Mouse (Mus musculus): ENCODE data around the gene Rbfox2. TPM values are rescaled to one million over a fixed set of nuclear protein-coding genes. Genes with fewer than 3 reads are reported as not detected.
A peak's percentile ranks its signal among the peaks of the same experiment; 100 is the strongest.

Gene Rbfox2
- polyA plus RNA-seq, 1 experiment from 2014 or later, result 54.6 TPM

GRCm38 (mm10) chr15:77141711-77142110 is 165.1 kb downstream of the Rbfox2 start:
- Histone ChIP-seq H3K4me3 (no peak overlapping the region), H3K27me3 (no peaks in the 10 kb centered on the region), H3K4me2 (no peak overlapping the region), H3K36me3 (no peaks in the 10 kb centered on the region), H3K9me3 (replicated peaks) (no peaks in the 10 kb centered on the region), H3K27ac (peak overlapping the region; percentile 21; the same call in 1 of the 2 replicates), H3K4me1 (replicated peaks) (peaks cover 50% of the 10 kb centered on the region), H3K9ac (no peak overlapping the region)
- WGBS, result 54% methylated on average over 4 of the region's 4 CpGs
- ATAC-seq (replicated peaks; ENCODE audit: insufficient number of reproducible peaks, insufficient read depth, low FRiP score, low read depth), result no peak

GRCm38 (mm10) chr15:77138282-77138681 is 168.5 kb downstream of the Rbfox2 start:
- no peak overlapping the region for H3K4me3 ChIP-seq
- no peak overlapping the region for H3K4me2 ChIP-seq
- no peaks in the 10 kb centered on the region for H3K27me3 ChIP-seq
- H3K9ac ChIP-seq, result no peak overlapping the region
- no peak for ATAC-seq (replicated peaks; ENCODE audit: insufficient number of reproducible peaks, insufficient read depth, low FRiP score, low read depth)
- no peaks in the 10 kb centered on the region for H3K9me3 ChIP-seq (replicated peaks)
- H3K27ac ChIP-seq, result no peak overlapping the region; the same call in 1 of the 2 replicates
- WGBS, result 64% methylated on average over 5 of the region's 5 CpGs
- 0 out of 2 replicates have a peak, but pooled peaks cover 11% of the 10 kb centered on the region for H3K36me3 ChIP-seq
- H3K4me1 ChIP-seq (replicated peaks), result peaks cover 30% of the 10 kb centered on the region

- Histone ChIP-seq H3K36me3 (peaks cover 38% of the 10 kb centered on the region), H3K9me3 (replicated peaks) (no peaks in the 10 kb centered on the region), H3K27ac (no peak overlapping the region), H3K4me3 (no peak overlapping the region), H3K4me2 (no peak overlapping the region), H3K9ac (no peak overlapping the region), H3K4me1 (replicated peaks) (peaks cover 8% of the 10 kb centered on the region), H3K27me3 (no peaks in the 10 kb centered on the region)
- WGBS, result 97% methylated on average over 10 of the region's 10 CpGs
- ATAC-seq (replicated peaks; ENCODE audit: insufficient number of reproducible peaks, insufficient read depth, low FRiP score, low read depth), result no peak
These were observed 172.3 kb downstream of the Rbfox2 start for GRCm38 (mm10) chr15:77134483-77134882.

- peaks cover 47% of the 10 kb centered on the region for H3K36me3 ChIP-seq
- no peak overlapping the region for H3K4me3 ChIP-seq
- H3K9ac ChIP-seq, result no peak overlapping the region
- H3K4me2 ChIP-seq, result no peak overlapping the region
- no peaks in the 10 kb centered on the region for H3K9me3 ChIP-seq (replicated peaks)
- H3K27me3 ChIP-seq, result no peaks in the 10 kb centered on the region
- H3K4me1 ChIP-seq (replicated peaks), result peaks cover 3% of the 10 kb centered on the region
- WGBS, result 80% methylated on average over 8 of the region's 8 CpGs
- no peak overlapping the region for H3K27ac ChIP-seq
- ATAC-seq (replicated peaks; ENCODE audit: insufficient number of reproducible peaks, insufficient read depth, low FRiP score, low read depth), result no peak
These were observed 177.7 kb downstream of the Rbfox2 start for GRCm38 (mm10) chr15:77129154-77129553.

GRCm38 (mm10) chr15:77127737-77128136 is 179.1 kb downstream of the Rbfox2 start:
- Histone ChIP-seq H3K9ac (no peak overlapping the region), H3K4me1 (replicated peaks) (peaks cover 13% of the 10 kb centered on the region), H3K4me3 (no peak overlapping the region), H3K9me3 (replicated peaks) (no peaks in the 10 kb centered on the region), H3K4me2 (no peak overlapping the region), H3K27ac (no peak overlapping the region), H3K27me3 (no peaks in the 10 kb centered on the region), H3K36me3 (peaks cover 47% of the 10 kb centered on the region)
- no peak for ATAC-seq (replicated peaks; ENCODE audit: insufficient number of reproducible peaks, insufficient read depth, low FRiP score, low read depth)
- WGBS, result 82% methylated on average over 2 of the region's 2 CpGs

- 90% methylated on average over 3 of the region's 3 CpGs for WGBS
- H3K9me3 ChIP-seq (replicated peaks), result no peaks in the 10 kb centered on the region
- ATAC-seq (replicated peaks; ENCODE audit: insufficient number of reproducible peaks, insufficient read depth, low FRiP score, low read depth), result no peak
- H3K9ac ChIP-seq, result no peak overlapping the region
- H3K36me3 ChIP-seq, result peaks cover 37% of the 10 kb centered on the region; the same call in 1 of the 2 replicates
- no peaks in the 10 kb centered on the region for H3K27me3 ChIP-seq
- no peak overlapping the region for H3K4me3 ChIP-seq
- H3K27ac ChIP-seq, result no peak overlapping the region
- peaks cover 17% of the 10 kb centered on the region for H3K4me1 ChIP-seq (replicated peaks)
- H3K4me2 ChIP-seq, result no peak overlapping the region
These were observed 180.1 kb downstream of the Rbfox2 start for GRCm38 (mm10) chr15:77126674-77127073.

GRCm38 (mm10) chr15:77124372-77125117 is 182.3 kb downstream of the Rbfox2 start:
- peaks cover 21% of the 10 kb centered on the region for H3K4me1 ChIP-seq (replicated peaks)
- H3K4me3 ChIP-seq, result no peak overlapping the region
- no peak for ATAC-seq (replicated peaks; ENCODE audit: insufficient number of reproducible peaks, insufficient read depth, low FRiP score, low read depth)
- WGBS, result 92% methylated on average over 4 of the region's 4 CpGs
- H3K9me3 ChIP-seq (replicated peaks), result no peaks in the 10 kb centered on the region
- H3K27ac ChIP-seq, result no peak overlapping the region
- peaks cover 22% of the 10 kb centered on the region; the same call in 1 of the 2 replicates for H3K36me3 ChIP-seq
- no peaks in the 10 kb centered on the region for H3K27me3 ChIP-seq
- H3K9ac ChIP-seq, result no peak overlapping the region
- no peak overlapping the region for H3K4me2 ChIP-seq

- Histone ChIP-seq H3K27ac (no peak overlapping the region), H3K36me3 (peaks cover 14% of the 10 kb centered on the region; the same call in 1 of the 2 replicates), H3K27me3 (no peaks in the 10 kb centered on the region), H3K4me2 (no peak overlapping the region), H3K9ac (no peak overlapping the region), H3K9me3 (replicated peaks) (no peaks in the 10 kb centered on the region), H3K4me3 (no peak overlapping the region), H3K4me1 (replicated peaks) (peaks cover 27% of the 10 kb centered on the region)
- ATAC-seq (replicated peaks; ENCODE audit: insufficient number of reproducible peaks, insufficient read depth, low FRiP score, low read depth), result no peak
- WGBS, result 51% methylated on average over 2 of the region's 2 CpGs
These were observed 184.0 kb downstream of the Rbfox2 start for GRCm38 (mm10) chr15:77122824-77123223.

GRCm38 (mm10) chr15:77122208-77122607 is 184.6 kb downstream of the Rbfox2 start:
- 59% methylated on average over 6 of the region's 6 CpGs for WGBS
- Histone ChIP-seq H3K36me3 (peaks cover 8% of the 10 kb centered on the region; the same call in 1 of the 2 replicates), H3K4me1 (replicated peaks) (peaks cover 32% of the 10 kb centered on the region), H3K9ac (no peak overlapping the region), H3K27ac (no peak overlapping the region), H3K4me2 (no peak overlapping the region), H3K27me3 (no peaks in the 10 kb centered on the region), H3K4me3 (no peak overlapping the region), H3K9me3 (replicated peaks) (no peaks in the 10 kb centered on the region)
- ATAC-seq (replicated peaks; ENCODE audit: insufficient number of reproducible peaks, insufficient read depth, low FRiP score, low read depth), result no peak

- H3K9ac ChIP-seq, result no peak overlapping the region
- H3K27me3 ChIP-seq, result no peaks in the 10 kb centered on the region
- H3K4me1 ChIP-seq (replicated peaks), result peaks cover 53% of the 10 kb centered on the region
- no peak overlapping the region for H3K27ac ChIP-seq
- ATAC-seq (replicated peaks; ENCODE audit: insufficient number of reproducible peaks, insufficient read depth, low FRiP score, low read depth), result no peak
- H3K4me2 ChIP-seq, result no peak overlapping the region
- 92% methylated on average over 7 of the region's 7 CpGs for WGBS
- no peaks in the 10 kb centered on the region for H3K9me3 ChIP-seq (replicated peaks)
- H3K36me3 ChIP-seq, result peaks cover 12% of the 10 kb centered on the region; the same call in 1 of the 2 replicates
- H3K4me3 ChIP-seq, result no peak overlapping the region
These were observed 187.1 kb downstream of the Rbfox2 start for GRCm38 (mm10) chr15:77119666-77120065.

GRCm38 (mm10) chr15:77117209-77117608 is 189.6 kb downstream of the Rbfox2 start:
- WGBS, result 23% methylated on average over 3 of the region's 3 CpGs
- ATAC-seq (replicated peaks; ENCODE audit: insufficient number of reproducible peaks, insufficient read depth, low FRiP score, low read depth), result no peak
- H3K4me2 ChIP-seq, result peak overlapping the region; percentile 25; the same call in 1 of the 2 replicates
- no peaks in the 10 kb centered on the region for H3K9me3 ChIP-seq (replicated peaks)
- no peak overlapping the region for H3K4me3 ChIP-seq
- peaks cover 43% of the 10 kb centered on the region for H3K4me1 ChIP-seq (replicated peaks)
- peaks cover 23% of the 10 kb centered on the region for H3K36me3 ChIP-seq
- H3K9ac ChIP-seq, result no peak overlapping the region
- H3K27ac ChIP-seq, result peak overlapping the region; percentile 56
- no peaks in the 10 kb centered on the region for H3K27me3 ChIP-seq

All from heart, embryonic 15.5 days (tissue).